Mouse (Mus musculus) embryo, embryonic 10.5 days (tissue): ENCODE data around the gene Huwe1.

Experiments used
- DNase-seq: peaks from one replicate; pipeline ENCODE4 v3.0.0-alpha.2; 2015; ENCODE audit warnings: low spot score

Huwe1 gene

GRCm38 (mm10) chrX:151800701-151801511 lies at the start of gene Huwe1:
TSS of gene Huwe1 (plus strand) at chrX:151800807.
- peak; percentile 87 for DNase-seq

GRCm38 (mm10) chrX:151780348-151780747 lies 20.3 kb upstream of the Huwe1 start:
- no peak for DNase-seq

- DNase-seq, result no peak
Observed at GRCm38 (mm10) chrX:151782939-151783338, 17.7 kb upstream of the Huwe1 start.

GRCm38 (mm10) chrX:151792766-151793165 lies 7.8 kb upstream of the Huwe1 start:
- DNase-seq, result no peak

- no peak for DNase-seq
Observed at GRCm38 (mm10) chrX:151797970-151798369, 2.6 kb upstream of the Huwe1 start.

- DNase-seq, result peak; percentile 22
Observed at GRCm38 (mm10) chrX:151802328-151802955, 1.8 kb downstream of the Huwe1 start.

- DNase-seq, result peak; percentile 97
Observed at GRCm38 (mm10) chrX:151802956-151803776, 2.6 kb downstream of the Huwe1 start.

GRCm38 (mm10) chrX:151803777-151804101 lies 3.1 kb downstream of the Huwe1 start:
- DNase-seq, result peak; percentile 73

GRCm38 (mm10) chrX:151804388-151804787 lies 3.8 kb downstream of the Huwe1 start:
- peak; percentile 1 for DNase-seq

- no peak for DNase-seq
Observed at GRCm38 (mm10) chrX:151811481-151811880, 10.9 kb downstream of the Huwe1 start.

- no peak for DNase-seq
Observed at GRCm38 (mm10) chrX:151813656-151814055, 13.0 kb downstream of the Huwe1 start.

GRCm38 (mm10) chrX:151817712-151818111 lies 17.1 kb downstream of the Huwe1 start:
- DNase-seq, result no peak

- DNase-seq, result no peak
Observed at GRCm38 (mm10) chrX:151828971-151829370, 28.4 kb downstream of the Huwe1 start.

GRCm38 (mm10) chrX:151831260-151831659 lies 30.7 kb downstream of the Huwe1 start:
- no peak for DNase-seq

GRCm38 (mm10) chrX:151832982-151833381 lies 32.4 kb downstream of the Huwe1 start:
- no peak for DNase-seq

GRCm38 (mm10) chrX:151859436-151859835 lies 58.8 kb downstream of the Huwe1 start:
- DNase-seq, result no peak

- no peak for DNase-seq
Observed at GRCm38 (mm10) chrX:151910692-151911091, 110.1 kb downstream of the Huwe1 start.

- no peak for DNase-seq
Observed at GRCm38 (mm10) chrX:151912267-151912666, 111.7 kb downstream of the Huwe1 start.

GRCm38 (mm10) chrX:151929390-151929789 lies 128.8 kb downstream of the Huwe1 start:
- no peak for DNase-seq

- no peak for DNase-seq
Observed at GRCm38 (mm10) chrX:151938852-151939251, 138.2 kb downstream of the Huwe1 start.

- peak; percentile 19 for DNase-seq
Observed at GRCm38 (mm10) chrX:151946986-151947385, 146.4 kb downstream of the Huwe1 start.

GRCm38 (mm10) chrX:151947781-151948180 lies 147.2 kb downstream of the Huwe1 start:
- DNase-seq, result no peak

- DNase-seq, result no peak
Observed at GRCm38 (mm10) chrX:151950231-151950630, 149.6 kb downstream of the Huwe1 start.
